In genomic region chr19:36738009-36738408, GRCm38 (mm10) we compare ENCODE assay signal across 11 mouse cellular contexts. TPM values are rescaled to one million over a fixed set of nuclear protein-coding genes. Genes with fewer than 3 reads are reported as not detected.
A peak's percentile ranks its signal among the peaks of the same experiment; 100 is the strongest.
DNase-seq lines count a peak whose midpoint lies in the region; ATAC-seq and TF ChIP-seq lines count a peak whose summit lies in the region.
"Had no signal": no experiment of that assay in that cellular context is flagged by ENCODE, and none has a peak within 500 bp of the region (broad histone marks: within the 10 kb centered on the region; RNA-seq: fewer than 3 reads in every experiment).

No protein-coding gene starts in this region.

- peak overlapping the region; percentile 97 for H3K27ac ChIP-seq in heart, embryonic 13.5 days (replicated peaks)
- no peak overlapping the region for H3K27ac ChIP-seq in ES-Bruce4 (ENCODE audit: insufficient read depth, low read length)
- H3K27ac ChIP-seq: macrophage had no signal

- H3K27me3 ChIP-seq in heart, embryonic 13.5 days (replicated peaks), result no peaks in the 10 kb centered on the region
- 0 out of 2 replicates have a peak, but pooled peaks cover 1% of the 10 kb centered on the region for H3K27me3 ChIP-seq in ES-Bruce4 (ENCODE audit: control insufficient read depth, insufficient read depth, low read length, poor library complexity, severe bottlenecking)

- no peak for TF ChIP-seq EP300 in ES-Bruce4 (IDR thresholded peaks at IDR 0.05; ENCODE audit: insufficient read depth, low read depth, low read length)

- H3K4me3 ChIP-seq in heart, embryonic 13.5 days, result no peak overlapping the region
- no peak overlapping the region for H3K4me3 ChIP-seq in lung, adult 2 months (replicated peaks; ENCODE audit: extremely low read depth, low read depth, low read length)
- H3K4me3 ChIP-seq in ES-Bruce4 (ENCODE audit: low read depth, low read length), result no peak overlapping the region

- H3K4me2 ChIP-seq in heart, embryonic 13.5 days, result no peak overlapping the region

- TF ChIP-seq POLR2A in lung, adult 2 months (IDR thresholded peaks at IDR 0.05; ENCODE audit: borderline replicate concordance, extremely low read depth, low read depth, low read length), result no peak
- TF ChIP-seq POLR2A in ES-Bruce4 (IDR thresholded peaks at IDR 0.05; ENCODE audit: insufficient read depth, low read length), result no peak

- DNase-seq in heart, postnatal 36 days, result no peak
- no peak for DNase-seq in lung, adult 2 months
- no peak for DNase-seq in lung, postnatal 14 days
- no peak for DNase-seq in right cerebral cortex, adult 2 months (ENCODE audit: low spot score in 2 of 2)
- no peak for DNase-seq in left cerebral cortex, postnatal 4 days
- DNase-seq: kidney, postnatal 14 days had no signal

- 0 out of 2 replicates have a peak, but pooled peaks cover 4% of the 10 kb centered on the region for H3K9me3 ChIP-seq in heart, embryonic 13.5 days
- H3K9me3 ChIP-seq in ES-Bruce4 (replicated peaks; ENCODE audit: control insufficient read depth, insufficient read depth, low read length, poor library complexity, severe bottlenecking), result no peaks in the 10 kb centered on the region

- 73% methylated on average over 5 of the region's 5 CpGs for WGBS in heart, embryonic 13.5 days
- WGBS in lung, adult 2 months, result 80% methylated on average over 5 of the region's 5 CpGs

- H3K9ac ChIP-seq in heart, embryonic 13.5 days, result no peak overlapping the region
- H3K9ac ChIP-seq in ES-Bruce4 (ENCODE audit: low read depth, poor library complexity, severe bottlenecking), result no peak overlapping the region

- intact Hi-C loops in heart, postnatal 36 days (cut with DNase I), result loop anchor here (5.0 kb wide), 3 partner anchors 186 to 201 kb away; partner anchors contain the start of genes Btaf1 and Hectd2
- intact Hi-C loops in left cerebral cortex, postnatal 4 days (cut with DNase I), result loop anchor here (10.0 kb wide), 1 partner anchor 123 kb away; no protein-coding TSS in a partner anchor

- peaks cover 31% of the 10 kb centered on the region for H3K4me1 ChIP-seq in heart, embryonic 13.5 days
- H3K4me1 ChIP-seq in lung, adult 2 months (ENCODE audit: control insufficient read depth, insufficient read depth, low read length), result peaks cover 3% of the 10 kb centered on the region
- H3K4me1 ChIP-seq in ES-Bruce4 (ENCODE audit: control insufficient read depth, insufficient read depth, low read length), result no peaks in the 10 kb centered on the region

- peak; percentile 32; the same call in 1 of the 2 replicates for TF ChIP-seq CTCF in lung, adult 2 months (IDR thresholded peaks at IDR 0.05; ENCODE audit: insufficient read depth, low read length)
- peak; percentile 73 for TF ChIP-seq CTCF in ES-Bruce4 (IDR thresholded peaks at IDR 0.05; ENCODE audit: low read depth, low read length)

- no peak for ATAC-seq in heart, embryonic 13.5 days (ENCODE audit: extremely low read depth, insufficient number of reproducible peaks, low FRiP score, low TSS enrichment)
- peak; percentile 44; the same call in 1 of the 2 replicates for ATAC-seq in megakaryocyte progenitor cell, adult 5-6 weeks (replicated peaks; ENCODE audit: poor library complexity)

- peaks cover 14% of the 10 kb centered on the region for H3K36me3 ChIP-seq in heart, embryonic 13.5 days
- H3K36me3 ChIP-seq in ES-Bruce4 (ENCODE audit: control insufficient read depth, insufficient read depth, low read length, poor library complexity, severe bottlenecking), result no peaks in the 10 kb centered on the region

RNA-seq across cellular contexts. Expression of gene Ppp1r3c, which starts 1.6 kb away (rescaled TPM):
- polyA plus RNA-seq in heart, embryonic 13.5 days (2015; fragmentation: Nextera tagmentation; extraction: Ambion mirVana), result 49.2 and 64.7 TPM in 2 replicates
- total RNA-seq in heart, postnatal 36 days (2021), result 100 to 1,000 TPM in 1 of 2 experiments, 10 to 100 TPM in 1; 65.8 to 116 TPM
- polyA plus RNA-seq in lung, adult 2 months (2012; rRNA removed), result 5.4 and 9.8 TPM in 2 replicates
- polyA plus RNA-seq in ES-Bruce4 (2011; ENCODE audit: insufficient read depth, insufficient read length, low read depth, missing spikeins), result 0.58 and 0.90 TPM in 2 replicates
- total RNA-seq in megakaryocyte progenitor cell, adult 5-6 weeks (2015), result not detected in 2 replicates
- total RNA-seq in megakaryocyte progenitor cell, adult 5-6 weeks (2017), result not detected in 2 replicates
- 10 to 100 TPM; 17.4 to 19.9 TPM for total RNA-seq in left cerebral cortex, postnatal 4 days (2021)
- total RNA-seq: common myeloid progenitor, adult 5-6 weeks had no signal

Comparison
In these comparisons a context has a peak if more than half of its experiments do, and no peak if none do; other contexts are left out.
1. RNA of gene Ppp1r3c, which starts 1.6 kb away (total RNA-seq): 65.8 to 116 TPM in heart, postnatal 36 days and 17.4 to 19.9 TPM in left cerebral cortex, postnatal 4 days; not detected in megakaryocyte progenitor cell, adult 5-6 weeks; every median in the first group is over 10 times any median in the second.